Mouse (Mus musculus) 3T3-L1 (cell line): ENCODE measurements around the gene Eps15l1.

Source experiments
- DNase-seq: peaks from one replicate; pipeline ENCODE4 v3.0.0-alpha.2; 2015; ENCODE audit warnings: low read depth, low spot score

The Eps15l1 gene

DNA sequence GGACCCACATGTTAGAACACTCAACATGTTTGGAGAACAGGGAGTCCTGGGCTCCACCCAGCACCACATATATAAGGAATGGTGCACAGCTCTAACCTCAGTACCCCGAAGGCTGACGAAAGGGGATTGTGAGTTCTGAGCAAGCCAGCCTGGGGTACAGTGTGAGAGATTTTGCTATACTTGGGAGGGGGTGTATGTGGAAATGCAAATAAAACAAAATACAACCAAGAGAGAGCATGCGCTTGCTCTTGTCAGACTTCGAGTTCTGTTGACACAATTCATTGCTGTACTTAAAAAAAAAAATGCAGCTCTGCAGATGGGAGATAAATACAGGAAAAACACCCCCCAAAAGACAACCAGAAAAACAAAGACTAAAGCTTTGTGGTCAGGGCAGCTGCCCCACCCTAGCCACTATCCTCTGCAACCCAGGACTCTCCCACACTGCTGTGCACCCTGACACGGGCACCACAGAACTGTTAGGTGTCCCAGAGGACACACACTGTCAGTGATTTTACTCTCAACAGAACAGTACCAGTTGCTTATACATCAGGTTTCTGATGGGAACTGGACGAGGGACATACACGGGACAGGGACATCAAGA is 69.8 kb downstream of the Eps15l1 start:
- DNase-seq: no peak

DNA sequence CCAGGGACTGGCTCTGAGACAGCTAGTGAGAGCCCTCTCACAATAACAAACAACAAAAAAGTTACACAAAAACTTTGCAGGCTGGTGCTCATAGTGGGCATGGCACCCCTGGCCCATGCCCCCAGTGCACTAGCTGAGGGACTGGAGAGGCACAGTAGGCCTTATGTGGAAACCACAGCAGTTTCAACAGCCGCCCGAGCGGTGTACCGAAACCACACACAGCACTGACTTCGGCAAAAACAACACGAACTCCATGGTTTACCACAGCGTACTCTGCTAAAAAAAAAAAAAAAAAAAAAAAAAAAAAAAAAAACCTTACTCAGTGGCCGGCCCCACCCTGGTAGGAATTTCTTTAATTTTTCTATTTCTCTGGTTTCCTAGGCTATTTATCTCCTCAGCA is 70.5 kb downstream of the Eps15l1 start:
- DNase-seq: no peak

DNA sequence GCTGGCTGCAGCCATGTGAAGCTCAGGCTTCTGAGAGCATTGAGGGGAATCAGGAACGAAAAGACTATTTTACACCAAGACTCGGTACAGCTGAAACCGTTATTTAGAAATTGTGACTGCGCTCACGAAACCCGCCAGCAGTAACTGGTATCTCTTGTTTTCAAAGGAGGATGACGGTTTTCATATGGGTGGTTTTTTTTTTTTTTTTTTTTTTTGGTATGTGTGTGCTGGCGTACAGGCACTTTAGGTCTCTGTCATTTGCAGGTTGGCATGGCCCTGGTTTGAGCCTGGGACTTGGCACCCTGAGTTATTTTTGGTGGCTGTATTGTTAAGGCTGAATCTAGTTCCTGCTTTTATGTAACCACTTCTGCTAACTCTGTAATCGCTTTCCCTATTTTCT is 71.4 kb downstream of the Eps15l1 start:
- no peak for DNase-seq

DNA sequence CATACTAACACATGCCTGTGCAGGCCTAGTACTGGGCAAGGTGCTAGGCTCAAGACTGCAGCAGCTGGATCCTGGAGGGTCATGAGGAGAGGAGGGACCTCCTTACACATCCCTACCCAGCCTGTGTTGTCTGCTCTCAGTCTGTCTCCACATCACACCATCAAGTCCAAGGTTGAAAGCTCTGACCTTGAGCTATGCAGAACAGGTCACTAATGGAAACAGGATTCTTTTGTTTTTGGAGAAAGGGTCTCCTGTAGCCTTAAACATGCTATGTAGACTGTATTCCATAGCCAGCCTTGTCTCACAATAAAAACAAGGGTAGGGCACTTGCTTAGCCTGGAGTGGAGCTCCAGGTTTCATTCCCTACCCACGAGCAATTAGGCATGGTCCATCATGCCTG is 72.3 kb downstream of the Eps15l1 start:
- DNase-seq: no peak

DNA sequence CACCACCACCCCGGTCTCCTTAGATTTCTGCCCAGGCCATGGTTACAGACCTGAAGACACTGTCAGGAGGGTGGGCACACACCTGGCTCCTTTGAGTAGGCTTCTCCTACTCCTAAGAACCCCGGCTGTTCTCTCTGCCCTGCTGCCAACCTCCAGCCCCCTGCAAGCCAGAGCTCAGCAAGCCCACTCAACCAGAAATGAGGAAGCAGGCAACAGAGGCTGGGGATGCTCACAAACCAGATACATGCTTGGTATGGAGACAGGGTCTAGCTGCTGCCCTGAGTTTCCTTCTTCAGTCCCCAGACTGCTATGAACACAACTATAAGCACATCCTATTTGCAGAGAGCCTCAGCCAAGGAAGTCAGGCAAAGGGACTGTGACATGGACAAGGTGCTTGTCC is 73.1 kb downstream of the Eps15l1 start:
- no peak for DNase-seq

DNA sequence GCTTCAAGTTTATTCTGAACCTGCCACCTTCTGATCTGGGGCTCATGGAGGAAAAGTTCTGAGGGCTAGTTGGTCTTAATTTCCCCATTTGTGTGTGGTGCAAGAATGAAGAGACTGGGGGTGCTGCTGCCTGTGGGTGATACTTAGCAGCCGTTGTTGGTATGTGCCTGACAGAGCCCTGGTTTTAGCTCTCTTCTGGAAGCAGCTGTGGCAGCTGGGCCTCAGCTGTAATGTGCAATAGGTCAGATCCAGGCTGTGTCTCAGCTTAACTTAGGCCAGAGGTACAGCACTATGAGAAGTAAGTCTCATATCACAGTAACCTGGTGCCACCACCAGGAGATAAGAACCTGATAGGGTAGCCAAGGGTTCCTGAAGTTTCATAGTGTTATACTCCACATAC is 73.7 kb downstream of the Eps15l1 start:
- no peak for DNase-seq

DNA sequence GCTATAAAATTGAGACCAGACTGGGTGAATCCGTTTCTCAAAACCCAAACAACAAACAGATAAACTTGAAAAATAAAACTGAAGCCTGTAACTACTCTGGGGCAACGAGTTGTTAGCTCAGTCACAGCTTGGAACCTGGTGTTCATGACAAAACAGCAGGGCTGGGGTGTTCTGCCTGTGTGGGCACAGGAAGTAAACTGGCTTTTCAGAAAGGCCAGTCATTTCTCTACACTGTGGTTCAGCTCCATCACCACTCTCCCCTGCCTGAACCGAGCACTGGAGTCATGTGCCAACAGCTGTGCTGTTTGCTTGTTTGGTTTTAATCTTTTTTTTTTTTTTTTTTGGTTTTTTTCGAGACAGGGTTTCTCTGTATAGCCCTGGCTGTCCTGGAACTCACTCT is 77.5 kb downstream of the Eps15l1 start:
- no peak for DNase-seq

DNA sequence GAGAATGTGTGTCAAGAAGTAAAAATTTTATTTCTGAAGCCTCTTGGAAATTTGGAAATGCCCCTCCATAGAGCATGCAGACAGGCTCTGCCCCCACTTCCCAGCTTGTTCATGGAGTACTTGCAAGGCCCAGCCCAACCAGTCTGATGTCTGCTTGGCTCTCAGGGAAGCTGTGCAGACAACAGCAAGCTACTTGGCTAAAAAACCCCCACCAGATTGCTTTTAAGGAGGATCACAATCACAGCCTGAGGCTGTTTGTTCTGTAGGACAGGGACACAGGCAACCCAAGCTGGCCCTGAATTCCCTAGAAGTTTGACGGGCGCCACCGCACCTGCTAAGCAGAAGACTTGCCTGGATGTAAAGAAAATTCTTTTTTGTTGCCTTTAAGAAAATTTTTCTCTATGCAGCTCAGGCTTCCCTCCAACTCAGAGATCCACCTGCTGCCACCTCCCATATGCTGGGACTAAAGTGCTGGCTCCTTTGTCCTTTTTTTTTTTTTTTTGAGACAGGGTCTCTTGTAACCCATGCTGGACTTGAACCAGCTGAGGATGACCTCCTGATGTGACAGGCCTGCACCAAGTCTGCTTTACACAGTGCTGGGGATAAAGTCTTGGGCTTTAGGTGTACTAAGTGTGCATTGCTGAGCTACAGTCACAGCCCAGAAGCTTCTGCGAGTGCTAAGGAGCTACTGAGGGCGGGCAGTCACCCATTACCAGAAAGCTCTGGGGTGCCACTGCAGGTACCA is 78.5 kb downstream of the Eps15l1 start:
- DNase-seq: no peak

DNA sequence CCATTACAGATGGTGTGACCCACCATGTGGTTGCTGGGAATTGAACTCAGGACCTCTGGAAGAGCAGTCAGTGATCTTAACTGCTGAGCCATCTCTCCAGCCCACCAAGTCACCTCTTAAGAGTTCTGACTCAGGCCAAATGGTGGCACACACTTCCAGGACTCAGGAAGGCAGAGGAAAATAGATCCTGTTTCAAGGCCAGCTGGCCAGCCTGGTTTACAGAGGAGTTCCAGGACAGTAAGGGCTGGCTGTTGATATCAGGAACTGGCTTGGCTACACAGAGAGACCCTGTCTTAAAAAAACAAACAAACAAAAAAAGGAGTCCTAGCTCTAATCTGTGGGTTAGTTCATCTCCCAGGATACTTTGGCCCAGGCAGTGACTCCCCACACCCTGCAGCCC is 84.2 kb downstream of the Eps15l1 start:
- no peak for DNase-seq

DNA sequence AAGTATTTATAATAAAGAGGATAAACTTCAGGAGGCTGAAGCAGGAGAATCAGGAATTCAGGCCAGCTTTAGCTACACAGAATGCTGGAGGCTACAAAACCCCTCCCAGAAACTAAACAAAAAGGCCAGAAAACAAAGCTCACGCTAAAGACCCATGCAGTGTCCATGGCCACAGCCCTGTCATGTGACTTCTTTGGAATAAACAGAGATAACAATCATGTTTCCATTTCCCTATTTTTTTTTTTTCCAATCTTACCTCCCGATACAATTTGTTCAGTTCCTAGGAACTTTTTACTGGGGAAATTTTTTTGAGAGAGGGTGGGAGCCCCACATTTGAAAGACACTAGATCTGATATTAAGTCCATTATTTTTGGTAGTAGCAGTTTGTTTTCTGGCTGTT is 85.0 kb downstream of the Eps15l1 start:
- DNase-seq: no peak

DNA sequence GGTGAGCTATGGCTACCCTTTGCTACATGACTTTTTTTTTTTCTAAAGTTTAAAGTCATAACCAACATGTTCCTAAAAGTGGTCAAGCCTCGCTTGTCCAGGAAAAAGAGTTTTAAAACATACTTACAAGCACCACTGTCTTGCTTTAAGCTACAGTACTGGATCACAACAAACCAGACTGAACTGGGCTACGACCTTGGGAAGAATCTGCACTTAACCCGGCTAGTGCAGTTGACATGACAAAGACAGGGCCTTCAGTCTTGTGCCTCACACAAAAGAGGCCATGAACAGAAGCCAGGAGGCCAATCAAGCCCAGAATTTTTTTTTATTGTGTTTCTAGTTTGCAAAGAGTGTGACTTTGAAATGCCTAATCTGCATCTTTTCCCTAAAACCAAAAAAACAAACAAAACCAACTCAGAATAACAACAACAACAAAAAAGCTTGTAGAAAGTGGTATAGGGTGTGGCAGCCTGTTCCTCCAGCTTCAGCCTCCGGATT is 87.1 kb downstream of the Eps15l1 start:
- no peak for DNase-seq

DNA sequence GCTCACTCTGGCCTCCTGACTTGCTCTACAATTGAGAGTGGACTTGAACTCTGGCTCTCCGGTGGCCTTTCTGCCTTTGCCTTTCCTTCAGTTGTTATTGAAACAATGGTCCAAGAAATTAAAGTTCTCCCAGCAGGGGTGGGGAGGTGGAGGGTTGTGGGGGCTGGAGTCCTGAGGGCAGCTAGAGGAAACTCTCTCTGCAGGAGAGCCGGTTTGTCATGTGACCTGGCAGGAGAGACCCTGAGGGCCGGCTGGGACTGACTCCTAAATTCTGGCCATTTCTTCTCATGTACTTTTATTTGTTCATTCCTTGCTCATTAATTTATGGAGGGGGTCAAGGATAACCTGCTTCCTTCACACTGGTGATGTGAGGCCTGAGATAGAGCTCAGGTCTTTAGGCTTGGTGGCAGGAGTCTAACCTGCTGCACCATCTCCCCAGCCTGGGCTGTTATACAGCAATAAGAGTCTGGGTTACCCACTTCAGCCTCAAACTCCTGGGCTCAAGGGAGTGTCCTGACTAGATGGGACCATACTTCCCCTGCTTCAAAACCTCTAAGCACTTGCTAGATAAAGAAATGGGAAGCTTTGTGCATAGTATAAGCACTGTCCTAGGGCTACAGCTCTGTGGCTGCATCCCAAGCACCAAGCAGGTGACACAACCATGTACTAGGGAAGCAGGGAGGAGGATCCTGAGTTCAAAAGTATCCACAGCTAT is 87.7 kb downstream of the Eps15l1 start:
- DNase-seq: no peak

DNA sequence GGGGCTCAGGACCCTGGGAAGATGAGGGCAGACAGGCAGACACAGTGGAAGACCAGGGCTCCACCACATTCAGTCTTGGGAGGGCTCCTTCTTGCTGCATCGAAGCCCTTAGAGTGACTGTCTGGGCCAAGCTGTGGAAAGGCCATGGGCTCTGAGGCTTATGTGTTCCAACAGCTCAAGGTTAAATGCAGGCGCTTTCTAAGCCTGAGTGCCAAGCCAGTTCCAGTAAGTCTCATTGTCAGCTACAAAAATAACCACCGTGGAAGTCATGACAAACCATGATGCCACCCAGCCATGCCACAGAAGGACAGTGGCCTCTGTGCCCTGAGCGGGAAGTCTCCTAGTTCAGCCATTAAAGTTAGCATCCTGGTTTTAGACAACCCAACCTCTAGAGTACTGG is 89.6 kb downstream of the Eps15l1 start:
- DNase-seq: no peak

DNA sequence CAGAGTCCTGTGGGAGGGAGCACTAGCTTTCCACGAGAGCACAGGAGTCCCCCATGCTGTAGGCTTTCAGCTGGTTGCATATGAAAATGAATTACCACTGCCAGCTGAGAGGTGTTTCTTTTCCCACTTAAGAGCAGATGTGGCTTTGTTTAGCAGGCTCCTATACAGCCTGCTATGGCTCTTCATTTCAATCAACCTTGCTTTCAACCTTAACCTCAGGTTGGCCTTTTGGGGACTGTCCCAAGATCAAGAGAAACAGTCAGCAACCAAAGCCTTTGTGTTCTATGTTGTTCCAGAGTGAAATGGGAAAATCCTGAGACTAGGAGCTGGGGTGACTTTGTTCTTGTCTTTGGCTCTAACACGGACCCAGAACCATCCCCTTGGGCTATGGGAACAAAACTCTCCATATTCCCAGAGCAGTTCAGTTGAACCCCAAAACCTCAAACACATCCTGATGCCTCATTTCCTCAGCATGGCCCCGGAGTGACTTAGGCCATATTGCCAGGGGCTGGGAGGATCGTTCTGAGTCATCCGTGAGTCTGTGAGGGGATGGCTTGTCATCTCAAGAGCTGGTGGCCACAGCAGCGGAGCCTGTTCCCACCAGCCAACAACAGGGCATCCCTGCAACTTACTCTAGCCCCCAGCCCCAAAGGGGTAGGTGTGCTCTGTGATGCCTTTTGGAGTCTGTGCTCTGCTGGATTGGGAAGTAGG is 90.3 kb downstream of the Eps15l1 start:
- peak; percentile 47 for DNase-seq

DNA sequence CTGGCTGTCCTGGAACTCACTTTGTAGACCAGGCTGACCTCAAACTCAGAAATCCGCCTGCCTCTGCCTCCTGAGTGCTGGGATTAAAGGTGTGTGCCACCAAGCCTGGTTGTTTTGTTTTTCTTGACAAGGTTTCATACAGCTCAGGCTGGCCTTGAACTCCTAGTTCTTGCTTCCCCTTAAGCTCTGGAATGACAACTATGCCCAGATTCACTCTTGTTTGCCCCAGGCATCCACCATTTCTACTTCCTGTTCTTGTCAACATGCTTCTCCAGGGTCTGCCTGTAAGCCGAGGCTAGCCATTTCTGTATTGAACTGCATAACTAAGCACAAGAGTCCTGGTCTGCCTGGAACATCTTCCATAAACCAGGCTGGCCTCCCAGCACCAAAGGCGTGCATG is 92.1 kb downstream of the Eps15l1 start:
- DNase-seq: no peak

DNA sequence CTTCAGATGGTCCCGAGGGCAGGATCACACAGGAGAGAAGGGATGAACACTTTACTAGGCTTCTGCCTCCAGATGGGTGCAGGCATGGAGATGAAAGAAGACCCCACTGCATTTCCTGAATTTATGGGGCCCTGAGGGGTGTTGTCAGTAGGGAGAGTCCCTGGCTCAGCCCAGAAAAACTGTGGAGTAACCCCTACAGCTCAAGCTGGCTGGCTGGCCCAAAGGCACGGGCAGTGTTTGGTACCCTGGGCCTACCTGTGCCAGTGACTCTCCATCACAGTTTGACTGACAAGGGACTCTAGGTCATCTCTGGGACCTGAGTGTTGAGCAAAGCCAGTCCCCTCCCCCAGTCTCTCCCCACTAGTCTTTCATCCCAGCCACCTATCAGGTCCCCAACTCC is 96.6 kb downstream of the Eps15l1 start:
- no peak for DNase-seq

DNA sequence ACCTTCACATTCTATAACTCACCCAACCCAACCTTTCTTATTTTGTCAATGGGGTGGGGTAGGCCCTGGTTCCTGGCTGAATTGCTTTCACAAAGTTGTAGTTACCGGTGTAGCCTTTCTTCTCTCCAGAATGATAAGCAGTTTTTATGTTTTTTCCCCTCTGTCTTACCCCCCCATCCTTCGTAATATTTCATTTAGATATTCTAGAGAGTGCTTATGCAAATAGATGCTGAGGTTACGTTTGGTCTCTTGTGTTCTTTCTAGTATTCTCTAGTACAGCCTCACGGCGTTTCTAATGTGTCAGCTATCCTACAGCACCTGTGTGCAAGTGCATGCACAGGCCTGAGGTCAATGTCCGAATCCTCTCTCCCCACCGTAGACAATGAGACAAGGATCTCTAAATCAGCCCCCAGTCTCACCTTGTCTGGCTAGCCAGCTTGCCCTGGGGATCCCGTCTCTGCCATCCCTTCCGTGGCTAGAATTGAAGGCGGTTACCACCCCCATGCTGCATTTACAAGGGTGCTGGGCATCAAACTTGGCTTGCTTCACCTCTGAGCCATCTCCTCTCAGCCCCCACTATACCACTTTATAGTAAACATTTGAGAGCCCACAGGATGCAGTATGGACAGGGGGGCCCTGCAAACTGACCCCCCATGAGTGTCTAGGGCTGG is 97.1 kb downstream of the Eps15l1 start:
- DNase-seq: no peak

DNA sequence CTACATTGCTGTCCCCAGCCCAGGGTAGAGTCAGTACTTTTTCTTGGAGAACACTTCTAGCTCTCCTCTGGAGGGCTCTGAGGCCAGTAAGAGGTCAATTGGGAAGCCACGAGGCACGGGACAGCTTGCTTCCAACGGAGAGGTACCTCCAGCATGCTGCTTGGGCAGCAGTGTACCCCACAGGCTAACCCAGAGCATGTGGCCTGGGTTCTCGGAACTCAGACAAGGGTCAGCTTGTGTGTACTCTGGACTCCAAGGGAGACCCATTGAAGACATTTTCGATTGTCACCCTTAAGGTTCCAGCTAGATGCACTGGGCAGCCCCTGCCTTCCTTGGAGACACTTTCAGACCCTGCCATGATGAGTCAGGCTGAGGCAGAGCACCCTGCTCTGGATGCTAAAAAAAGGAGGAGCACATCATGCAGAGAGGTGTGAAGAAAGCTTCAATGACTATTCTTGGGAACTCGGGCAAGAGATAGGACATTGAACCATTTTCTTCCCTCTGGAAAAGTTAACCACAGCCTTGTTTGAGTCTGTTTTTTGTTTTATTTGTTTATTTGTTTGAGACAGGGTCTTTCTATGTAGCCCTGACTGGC is 98.0 kb downstream of the Eps15l1 start:
- DNase-seq: no peak

DNA sequence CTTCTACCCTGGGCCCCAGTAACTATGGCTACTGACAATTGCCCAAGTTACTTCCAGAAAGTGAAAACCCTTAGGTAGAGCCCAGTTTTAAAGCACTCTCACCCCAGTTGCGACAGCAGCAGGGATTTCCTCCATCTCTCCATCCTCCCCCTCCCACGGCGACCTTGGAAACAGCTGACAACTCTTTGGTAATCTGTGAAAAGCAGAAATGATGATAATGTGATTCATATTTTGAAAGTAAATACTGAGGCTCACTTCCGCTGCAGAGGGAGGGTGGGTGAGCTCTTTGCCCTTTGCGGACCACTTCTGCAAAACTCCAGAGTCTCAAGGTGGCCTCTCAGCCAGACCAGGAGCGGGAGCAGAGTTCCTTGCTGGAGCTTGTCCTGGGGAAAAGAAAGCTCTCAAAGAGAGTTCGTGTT is 98.8 kb downstream of the Eps15l1 start:
- no peak for DNase-seq

DNA sequence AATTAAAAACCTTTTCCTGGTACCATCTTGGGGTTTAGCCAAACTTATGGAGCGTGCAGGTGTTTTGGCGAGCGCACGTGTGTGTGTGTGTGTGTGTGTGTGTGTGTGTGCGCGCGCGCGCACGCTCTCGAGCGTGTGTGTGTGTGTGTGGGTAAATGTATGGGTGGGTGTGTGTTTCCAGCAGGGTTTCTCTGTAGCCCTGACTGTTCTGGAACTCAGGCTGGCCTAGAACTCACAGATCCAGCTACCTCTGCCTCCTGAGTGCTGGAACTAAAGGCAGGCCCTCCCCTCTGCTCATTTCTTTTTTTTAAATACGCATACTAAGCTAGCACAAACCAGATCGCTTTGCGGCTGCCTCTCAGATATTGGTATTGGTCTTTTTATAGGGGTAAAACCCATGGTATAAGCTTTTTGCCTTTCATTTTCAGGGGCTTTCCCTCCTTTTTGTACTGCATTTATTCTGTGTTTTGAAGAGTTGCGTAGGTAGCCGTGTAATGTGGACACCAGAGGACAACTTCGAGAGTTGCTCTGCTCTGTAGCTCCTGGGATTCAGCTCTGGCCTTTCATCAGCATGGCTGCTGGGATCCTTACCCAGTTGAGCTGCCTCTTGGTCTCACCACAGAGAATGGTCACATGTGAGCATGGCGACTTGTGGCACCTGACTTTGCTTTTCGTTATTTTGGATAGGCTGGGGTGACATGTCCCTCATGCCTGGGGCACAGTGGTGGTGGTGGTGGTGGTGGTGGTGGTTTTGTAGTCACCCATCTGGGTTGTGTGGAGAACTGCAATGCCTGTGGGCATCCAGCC is 99.4 kb downstream of the Eps15l1 start:
- DNase-seq: no peak
